Mouse (Mus musculus) adrenal gland, adult 2 months (tissue): ENCODE results near the gene Mark4. TPM values are rescaled to one million over a fixed set of nuclear protein-coding genes. Genes with fewer than 3 reads are reported as not detected.
A peak's percentile ranks its signal among the peaks of the same experiment; 100 is the strongest.

Source experiments
- DNase-seq: peaks from one replicate; pipeline ENCODE4 v3.0.0; 2021
- polyA plus RNA-seq: library from polyadenylated mRNA; depleted of rRNA; stranded (reverse); fragments of >200 nt; gene quantifications from 2 replicates; pipeline ENCODE4 v1.2.3, GENCODE M21; 2012
- total RNA-seq, 2 experiments: library from RNA; stranded (reverse); gene quantifications; 2 replicates each; pipeline ENCODE4 v1.2.3; 2021

Mark4 gene
- total and polyA plus RNA-seq, 3 experiments, result 40.5 to 71.6 (median 56.8) TPM

DNA sequence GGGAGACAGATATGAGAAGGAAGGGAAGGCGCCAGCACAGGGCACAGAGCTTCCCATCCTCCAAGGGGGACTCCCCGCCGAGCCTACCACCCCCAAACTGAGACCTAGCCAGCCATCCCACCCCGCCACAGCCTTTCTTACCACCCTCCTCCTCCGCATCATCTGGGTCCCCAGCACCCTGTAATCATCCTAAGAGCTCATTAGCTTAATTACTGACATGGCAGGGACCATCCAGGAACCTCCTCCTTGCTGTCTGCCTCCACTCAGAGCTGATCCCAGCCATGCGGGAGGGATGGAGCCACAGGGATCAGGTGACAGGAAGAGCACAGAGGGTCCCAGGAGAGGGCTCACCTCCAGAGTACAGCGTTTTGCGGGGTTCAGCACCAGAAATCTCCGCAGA, 21.6 kb downstream of the Mark4 start:
- no peak for DNase-seq

DNA sequence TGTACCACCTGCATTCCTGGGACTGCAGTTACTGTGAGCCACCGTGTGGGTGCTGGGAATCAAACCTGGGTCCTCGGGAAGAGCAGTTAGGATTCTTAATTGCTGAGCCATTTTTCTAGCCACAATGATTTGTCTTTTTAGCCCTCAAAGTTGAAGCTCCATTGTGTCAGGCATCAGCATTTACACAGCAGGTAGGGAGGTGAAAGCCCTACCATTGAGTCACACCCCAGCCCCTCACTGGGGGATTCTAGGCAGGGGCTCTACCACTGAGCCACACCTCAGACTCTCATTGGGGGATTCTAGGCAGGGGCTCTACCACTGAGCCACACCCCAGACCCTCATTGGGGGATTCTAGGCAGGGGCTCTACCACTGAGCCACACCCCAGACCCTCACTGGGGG, 22.3 kb downstream of the Mark4 start:
- DNase-seq, result no peak

GRCm38 (mm10) chr7:19432475-19432874, 26.1 kb downstream of the Mark4 start:
- DNase-seq, result no peak

DNA sequence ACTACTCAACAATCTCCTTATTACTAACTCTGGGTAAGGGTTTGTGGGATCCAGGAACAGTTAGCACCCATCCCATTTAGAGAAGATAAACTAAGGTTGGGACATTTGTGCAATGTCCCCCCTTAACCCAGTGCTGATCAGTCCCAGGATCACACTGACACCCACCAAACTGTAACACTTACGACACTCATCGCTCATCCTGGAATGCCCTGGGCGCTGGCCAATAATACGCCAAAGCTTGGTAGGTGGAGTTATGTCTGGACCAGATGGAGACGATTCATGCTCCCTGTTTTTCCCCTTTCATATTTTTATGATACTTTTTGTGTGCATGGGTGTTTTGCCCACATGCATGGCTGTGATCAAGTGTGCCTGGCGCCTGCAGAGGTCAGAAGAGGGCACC, 28.2 kb downstream of the Mark4 start:
- DNase-seq, result no peak

GRCm38 (mm10) chr7:19429726-19430125, 28.9 kb downstream of the Mark4 start:
- DNase-seq, result no peak

GRCm38 (mm10) chr7:19427999-19428650, 30.5 kb downstream of the Mark4 start:
- no peak for DNase-seq

GRCm38 (mm10) chr7:19426888-19427287, 31.7 kb downstream of the Mark4 start:
- no peak for DNase-seq

DNA sequence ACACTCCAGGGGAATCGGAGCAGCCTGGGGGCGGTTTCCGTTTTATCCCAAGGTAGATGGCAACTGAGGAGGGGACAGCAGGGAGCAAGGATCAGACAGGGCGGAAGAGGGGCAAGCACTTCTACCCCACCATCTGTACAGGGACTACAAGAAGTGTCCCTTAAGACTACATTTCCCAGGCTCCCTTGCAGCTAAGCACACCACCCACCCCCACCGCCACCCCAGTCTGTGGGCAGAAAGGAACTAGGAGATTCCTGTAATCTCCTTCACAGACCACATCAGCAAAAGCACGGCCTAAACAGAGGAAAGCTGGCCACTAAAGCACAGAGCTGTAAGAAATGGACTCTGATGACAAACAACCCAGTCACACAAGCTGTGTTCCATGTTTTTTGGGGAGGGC, 32.3 kb downstream of the Mark4 start:
- no peak for DNase-seq

- DNase-seq, result peak; percentile 38
Measured at GRCm38 (mm10) chr7:19424051-19424450, 34.6 kb downstream of the Mark4 start.

DNA sequence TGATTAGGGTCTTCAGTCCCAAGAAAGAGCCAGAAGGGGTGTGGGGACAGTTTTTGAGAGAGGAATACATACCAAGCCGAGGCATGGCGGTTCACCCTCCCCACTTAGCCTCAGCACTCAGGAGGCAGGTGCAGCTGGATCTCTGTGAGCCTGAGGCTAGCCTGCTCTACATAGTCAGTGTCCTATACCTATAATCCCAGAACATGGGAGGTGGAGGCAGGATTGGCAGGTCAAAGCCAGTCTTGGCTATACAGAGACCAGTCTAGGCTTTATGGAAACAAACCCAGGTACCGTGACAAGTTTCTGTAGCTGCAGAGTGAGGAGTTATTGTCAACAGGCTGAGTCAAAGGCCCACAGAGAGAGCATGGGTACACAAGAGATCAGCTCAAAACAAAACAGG, 35.5 kb downstream of the Mark4 start:
- DNase-seq, result no peak

GRCm38 (mm10) chr7:19420821-19421636, 37.6 kb downstream of the Mark4 start:
- DNase-seq, result peak; percentile 95

DNA sequence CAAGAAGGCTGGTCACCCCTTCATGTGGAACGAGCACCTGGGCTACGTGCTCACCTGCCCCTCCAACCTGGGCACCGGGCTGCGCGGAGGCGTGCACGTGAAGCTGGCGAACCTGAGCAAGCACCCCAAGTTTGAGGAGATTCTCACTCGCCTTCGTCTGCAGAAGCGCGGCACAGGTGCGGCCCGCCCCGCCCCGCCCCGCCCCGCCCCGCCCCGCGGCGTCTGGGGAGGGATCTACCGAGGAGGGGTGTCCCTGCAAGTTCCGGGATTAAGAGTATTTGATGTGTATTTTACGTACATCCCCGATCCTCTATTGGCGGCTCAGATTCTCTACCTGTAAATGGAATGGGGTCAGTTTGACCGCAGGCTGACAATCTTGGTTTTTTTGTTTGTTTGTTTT, 38.5 kb downstream of the Mark4 start:
- DNase-seq, result no peak

- no peak for DNase-seq
Measured at GRCm38 (mm10) chr7:19416590-19416989, 42.0 kb downstream of the Mark4 start.

DNA sequence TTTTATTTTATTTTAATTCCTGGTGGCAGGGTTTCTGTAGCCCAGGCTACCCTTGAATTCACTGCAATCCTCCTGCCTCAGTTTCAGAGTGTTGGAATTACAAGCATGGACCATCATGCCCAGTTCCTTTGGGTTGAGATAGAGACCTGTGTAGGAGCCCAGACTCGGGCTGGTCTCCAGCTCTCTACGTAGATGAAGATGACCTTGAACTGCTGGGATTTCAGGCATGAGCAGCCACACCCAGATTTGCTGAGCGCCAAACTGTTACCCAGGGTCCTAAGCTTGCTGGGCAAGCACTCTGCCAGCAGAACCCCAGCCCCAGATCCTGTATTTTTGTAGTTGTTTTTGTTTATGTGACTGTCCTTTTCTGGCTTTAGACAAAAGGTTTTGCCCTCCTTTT, 45.1 kb downstream of the Mark4 start:
- no peak for DNase-seq

DNA sequence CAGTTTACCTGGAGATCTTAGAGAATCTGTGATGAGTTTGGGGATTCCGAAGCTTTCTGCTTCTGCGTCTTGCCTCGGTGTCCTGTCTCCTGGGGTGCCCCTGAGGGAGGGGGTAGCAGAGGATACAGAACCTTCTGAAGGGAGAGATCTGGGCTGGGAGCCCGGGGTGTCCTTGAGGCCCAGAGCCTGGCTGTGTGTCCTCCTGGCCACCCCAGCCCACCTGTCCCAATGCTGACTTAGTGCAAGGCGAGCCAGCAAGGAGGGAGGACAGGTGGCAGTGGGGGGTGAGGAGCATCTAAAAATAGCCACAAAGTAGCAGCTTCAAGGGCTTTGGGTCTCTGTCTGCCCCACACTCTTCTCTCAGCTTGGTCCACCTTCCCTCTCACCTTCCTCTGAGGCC, 46.8 kb downstream of the Mark4 start:
- DNase-seq, result peak; percentile 45

DNA sequence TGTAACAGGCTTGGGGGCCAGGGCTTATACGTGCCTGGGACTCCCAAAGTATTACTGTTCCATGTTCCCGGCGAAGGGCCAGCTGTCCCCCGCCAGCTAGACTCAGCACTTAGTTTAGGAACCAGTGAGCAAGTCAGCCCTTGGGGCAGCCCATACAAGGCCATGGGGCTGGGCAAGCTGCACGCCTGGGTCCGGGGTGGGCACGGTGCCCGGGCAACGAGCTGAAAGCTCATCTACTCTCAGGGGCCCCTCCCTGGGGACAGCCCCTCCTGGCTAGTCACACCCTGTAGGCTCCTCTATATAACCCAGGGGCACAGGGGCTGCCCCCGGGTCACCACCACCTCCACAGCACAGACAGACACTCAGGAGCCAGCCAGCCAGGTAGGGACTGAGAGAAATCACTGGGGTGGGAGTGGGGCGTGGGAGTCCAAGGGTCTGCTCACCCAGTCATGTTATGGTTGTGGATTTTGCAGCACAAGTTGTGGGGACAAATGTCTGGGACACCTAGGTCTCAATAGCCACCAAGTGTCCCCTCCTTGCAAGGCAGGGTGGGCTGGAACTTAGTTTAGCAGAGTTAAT, 47.8 kb downstream of the Mark4 start:
- peak; percentile 86 for DNase-seq

DNA sequence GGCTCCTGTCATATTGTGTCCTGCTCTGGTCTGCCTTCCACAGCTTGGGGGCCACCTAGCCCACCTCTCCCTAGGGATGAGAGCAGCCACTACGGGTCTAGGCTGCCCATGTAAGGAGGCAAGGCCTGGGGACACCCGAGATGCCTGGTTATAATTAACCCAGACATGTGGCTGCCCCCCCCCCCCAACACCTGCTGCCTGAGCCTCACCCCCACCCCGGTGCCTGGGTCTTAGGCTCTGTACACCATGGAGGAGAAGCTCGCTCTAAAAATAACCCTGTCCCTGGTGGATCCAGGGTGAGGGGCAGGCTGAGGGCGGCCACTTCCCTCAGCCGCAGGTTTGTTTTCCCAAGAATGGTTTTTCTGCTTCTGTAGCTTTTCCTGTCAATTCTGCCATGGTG, 48.9 kb downstream of the Mark4 start:
- DNase-seq, result no peak

DNA sequence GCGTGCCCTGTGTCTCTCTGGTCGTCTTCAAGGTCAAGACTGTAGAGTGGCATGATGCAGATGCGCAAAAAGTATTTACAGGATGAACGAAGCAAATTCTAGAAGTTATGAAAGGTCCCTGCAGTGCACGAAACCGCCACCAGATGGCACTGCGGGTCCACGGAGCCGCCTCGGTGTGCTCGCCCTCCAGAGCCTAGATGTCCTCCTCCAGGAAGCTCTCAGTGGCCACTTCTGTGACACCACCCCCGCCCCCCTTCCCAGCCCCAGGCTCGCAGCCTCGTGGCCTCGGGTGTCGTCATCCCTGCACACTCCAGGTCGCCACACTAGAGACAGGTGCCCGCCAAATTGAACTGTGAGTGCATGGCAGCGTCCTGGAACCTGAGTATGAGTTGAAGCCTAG, 53.2 kb downstream of the Mark4 start:
- peak; percentile 81 for DNase-seq

GRCm38 (mm10) chr7:19404476-19404875, 54.1 kb downstream of the Mark4 start, which contains the start of gene Ckm:
Gene Ckm (plus strand): TSS chr7:19404776.
- DNase-seq, result no peak

- peak; percentile 68 for DNase-seq
Measured at GRCm38 (mm10) chr7:19403731-19404296, 54.8 kb downstream of the Mark4 start, which contains the start of gene Klc3. Gene Klc3 (minus strand): TSS chr7:19404104.

DNA sequence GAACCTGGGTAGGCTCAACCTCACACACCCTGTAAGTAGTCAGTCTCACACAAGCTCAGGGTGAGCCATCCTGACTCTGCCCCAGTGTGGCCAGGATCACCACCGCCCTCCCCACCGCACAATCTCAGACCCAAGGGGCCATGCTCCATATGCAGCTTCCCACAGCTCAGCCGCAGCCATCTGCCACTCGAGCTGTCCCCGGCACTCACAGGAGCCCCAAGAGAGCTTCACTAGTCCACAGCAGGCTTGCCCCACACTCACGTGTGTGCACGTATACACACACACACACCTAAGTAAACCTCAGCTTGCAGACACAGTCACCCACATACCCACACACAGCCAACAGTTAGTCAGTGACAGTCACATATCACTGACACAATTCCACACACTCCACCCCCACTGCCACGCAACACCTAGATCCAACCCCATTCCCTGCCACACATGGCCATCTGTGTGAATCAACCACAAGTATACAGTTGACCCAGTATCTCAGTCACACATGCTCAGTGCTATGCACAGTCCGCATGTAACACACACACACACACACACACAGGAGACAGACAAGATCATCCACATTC, 56.0 kb downstream of the Mark4 start:
- DNase-seq, result no peak

DNA sequence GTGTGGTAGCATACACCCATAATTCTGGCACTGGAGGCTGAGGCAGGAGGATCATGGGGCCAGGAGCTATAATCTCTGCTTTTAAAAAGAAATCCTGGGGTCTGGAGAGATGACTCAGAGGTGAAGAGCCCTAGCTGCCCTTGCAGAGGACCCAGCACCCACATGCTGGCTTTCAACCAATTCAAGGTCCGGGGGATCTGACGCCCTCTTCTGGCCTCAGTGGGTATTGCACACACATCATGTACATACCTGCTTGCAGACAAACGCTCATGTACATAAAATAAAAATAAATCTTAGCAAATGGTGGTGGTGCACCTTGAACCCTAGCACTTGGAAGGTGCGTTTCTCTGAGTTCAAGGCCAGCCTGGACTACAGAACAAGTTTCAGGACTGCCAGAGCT, 57.7 kb downstream of the Mark4 start:
- DNase-seq, result no peak
